Mouse (Mus musculus) heart, adult 2 months (tissue): ENCODE data around the gene Clpb.

Experiments
- CTCF ChIP-seq: fragments of 200-600 bp; IDR thresholded peaks from 2 replicates; pipeline ENCODE4 v1.8.1; 2022; ENCODE audit warnings: antibody characterized with exemption, mild to moderate bottlenecking, moderate library complexity
- EP300 ChIP-seq: fragments of 200-500 bp; IDR thresholded peaks from 2 replicates; pipeline ENCODE4 v1.6.1; 2011; ENCODE audit warnings: low read depth, low read length, control low read depth; ENCODE audit not compliant: insufficient read depth
- POLR2A ChIP-seq: fragments of 200-500 bp; IDR thresholded peaks from 2 replicates; pipeline ENCODE4 v1.6.1; 2011; ENCODE audit warnings: mild to moderate bottlenecking, low read depth, low read length, control low read depth; ENCODE audit not compliant: insufficient read depth

DNA sequence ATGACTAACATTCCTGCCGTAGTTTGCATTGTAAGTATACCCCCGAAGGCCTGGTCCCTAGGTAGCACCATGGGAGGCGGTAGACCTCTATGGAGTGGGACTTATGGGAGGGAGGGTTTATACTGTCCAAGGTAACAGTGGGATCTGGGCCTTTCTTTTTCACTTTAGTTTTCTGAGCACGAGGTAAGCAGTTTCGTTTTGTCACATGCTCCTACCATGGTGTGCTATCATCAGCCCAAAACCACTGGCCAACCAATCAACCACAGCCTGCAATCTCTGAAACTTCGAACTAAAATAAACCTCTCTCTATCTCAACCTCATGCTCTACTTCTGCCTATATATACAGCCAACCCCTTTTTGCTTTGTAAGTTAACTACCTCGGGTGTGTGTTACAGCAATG is 45.2 kb upstream of the Clpb start:
- TF ChIP-seq CTCF, result no peak
- TF ChIP-seq POLR2A, result no peak
- no peak for TF ChIP-seq EP300
